Mouse (Mus musculus) stomach, embryonic 16.5 days (tissue): ENCODE data around the gene Prox1. TPM values are rescaled to one million over a fixed set of nuclear protein-coding genes. Genes with fewer than 3 reads are reported as not detected.

ENCODE experiments used
- ATAC-seq: fragments of 200-750 bp; cut with Nextera tagmentation; 2 replicates; pipeline ENCODE4 v1.8.0; 2017; ENCODE audit warnings: moderate number of reproducible peaks, moderate TSS enrichment; ENCODE audit not compliant: insufficient read depth, low FRiP score
- H3K27ac ChIP-seq: fragments of 300-500 bp; sonication (generic); 2 replicates; pipeline ENCODE4 v1.5.1; 2014; ENCODE audit warnings: low read length
- H3K27me3 ChIP-seq: fragments of 300-500 bp; sonication (generic); 2 replicates; pipeline ENCODE4 v1.6.1; 2014; ENCODE audit warnings: low read length, control low read depth, mixed read lengths; ENCODE audit not compliant: control insufficient read depth, insufficient read depth
- H3K36me3 ChIP-seq: fragments of 300-500 bp; sonication (generic); 2 replicates; pipeline ENCODE4 v1.6.1; 2014; ENCODE audit warnings: low read length; ENCODE audit not compliant: control insufficient read depth, insufficient read depth
- H3K4me1 ChIP-seq: fragments of 300-500 bp; sonication (generic); 2 replicates; pipeline ENCODE4 v1.6.1; 2014; ENCODE audit warnings: low read length, control low read depth, mixed read lengths; ENCODE audit not compliant: control insufficient read depth, insufficient read depth
- H3K4me2 ChIP-seq: fragments of 300-500 bp; sonication (generic); 2 replicates; pipeline ENCODE4 v1.6.1; 2014; ENCODE audit warnings: low read depth, low read length, mixed read lengths
- H3K4me3 ChIP-seq: fragments of 300-500 bp; sonication (generic); replicated peaks from 2 replicates; pipeline ENCODE4 v1.5.1; 2014; ENCODE audit warnings: mild to moderate bottlenecking, low read length
- H3K9ac ChIP-seq: fragments of 300-500 bp; sonication (generic); 2 replicates; pipeline ENCODE4 v1.6.1; 2014; ENCODE audit warnings: low read length
- H3K9me3 ChIP-seq: fragments of 300-500 bp; sonication (generic); replicated peaks from 2 replicates; pipeline ENCODE4 v1.6.1; 2016; ENCODE audit warnings: low read length, control low read depth; ENCODE audit not compliant: control insufficient read depth
- WGBS: fragments of 180-500 bp; shearing (Covaris S2); extraction: QIAGEN DNeasy Blood & Tissue Kit; methylation state at CpG from one replicate; pipeline ENCODE4 v1.1.7; 2014; 5-methylcytosine and 5-hydroxymethylcytosine counted together
- polyA plus RNA-seq: library from polyadenylated mRNA; unstranded; fragments of >200 nt; fragmentation: Nextera tagmentation; extraction: Ambion mirVana; gene quantifications from 2 replicates; pipeline ENCODE4 v1.2.1, GENCODE M21; 2015

Prox1 gene
- polyA plus RNA-seq, 1 experiment from 2014 or later: 2.5 TPM

DNA sequence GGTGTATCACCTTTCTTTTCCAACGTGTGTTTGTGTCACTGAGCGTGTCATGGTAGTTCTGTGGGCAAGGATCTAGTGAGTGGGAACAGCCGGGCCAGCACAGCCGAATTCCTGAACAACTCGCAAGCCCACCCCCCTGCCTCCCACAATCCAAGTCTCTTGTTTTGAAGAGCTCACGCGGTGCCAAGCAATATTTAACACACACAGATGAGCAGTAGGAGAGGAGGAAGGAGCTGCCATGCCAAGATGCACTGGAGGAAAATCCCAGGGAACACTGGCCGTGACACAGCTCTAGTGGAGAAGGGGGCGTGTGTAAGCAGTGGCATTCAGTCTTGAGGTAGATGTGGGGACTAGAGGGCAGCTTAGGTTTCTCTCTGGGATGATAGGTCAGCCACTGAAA is 77.2 kb downstream of the Prox1 start:
- no peaks in the 10 kb centered on the region for H3K27me3 ChIP-seq
- no peaks in the 10 kb centered on the region for H3K36me3 ChIP-seq
- no peaks in the 10 kb centered on the region for H3K4me1 ChIP-seq
- no peaks in the 10 kb centered on the region for H3K9me3 ChIP-seq
- WGBS: 82% methylated on average over 9 of the region's 9 CpGs
- no peak overlapping the region for H3K27ac ChIP-seq
- no peak overlapping the region for H3K4me2 ChIP-seq
- H3K4me3 ChIP-seq: no peak overlapping the region
- H3K9ac ChIP-seq: no peak overlapping the region
- ATAC-seq: no peak

GRCm38 (mm10) chr1:190092076-190092475 is 78.4 kb downstream of the Prox1 start:
- H3K9ac ChIP-seq: no peak overlapping the region
- no peak for ATAC-seq
- WGBS: 90% methylated on average over 7 of the region's 7 CpGs
- H3K9me3 ChIP-seq: no peaks in the 10 kb centered on the region
- no peaks in the 10 kb centered on the region for H3K36me3 ChIP-seq
- H3K4me3 ChIP-seq: no peak overlapping the region
- H3K4me2 ChIP-seq: no peak overlapping the region
- H3K27me3 ChIP-seq: no peaks in the 10 kb centered on the region
- H3K27ac ChIP-seq: no peak overlapping the region
- H3K4me1 ChIP-seq: no peaks in the 10 kb centered on the region

DNA sequence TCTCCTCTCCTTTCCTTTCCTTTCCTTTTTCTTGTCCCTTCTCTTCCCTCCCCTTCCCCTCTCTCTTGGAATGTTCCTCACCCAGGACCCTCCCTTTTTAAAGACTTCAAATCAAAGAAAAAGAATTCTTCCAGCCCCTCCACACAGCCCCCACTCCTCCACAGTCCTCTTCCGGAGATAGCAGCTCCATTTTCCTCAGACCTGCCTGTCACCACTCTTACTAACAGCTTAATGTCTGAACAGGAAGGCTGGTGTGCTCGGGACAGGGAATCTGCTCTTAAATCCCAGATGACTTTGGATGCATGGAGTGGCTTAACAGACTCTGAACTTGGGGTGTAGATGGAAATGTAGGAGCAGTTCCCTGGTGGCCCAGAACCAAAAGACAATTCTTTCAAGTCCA is 81.6 kb downstream of the Prox1 start:
- no peaks in the 10 kb centered on the region for H3K4me1 ChIP-seq
- H3K27ac ChIP-seq: no peak overlapping the region
- H3K9ac ChIP-seq: no peak overlapping the region
- no peak overlapping the region for H3K4me3 ChIP-seq
- ATAC-seq: no peak
- no peaks in the 10 kb centered on the region for H3K36me3 ChIP-seq
- H3K27me3 ChIP-seq: no peaks in the 10 kb centered on the region; the same call in 1 of the 2 replicates
- H3K4me2 ChIP-seq: no peak overlapping the region
- H3K9me3 ChIP-seq: no peaks in the 10 kb centered on the region
- WGBS: 31% methylated on average over 2 of the region's 2 CpGs

- Histone ChIP-seq H3K36me3 (no peaks in the 10 kb centered on the region), H3K9ac (no peak overlapping the region), H3K4me3 (no peak overlapping the region), H3K4me1 (no peaks in the 10 kb centered on the region), H3K4me2 (no peak overlapping the region), H3K9me3 (no peaks in the 10 kb centered on the region), H3K27ac (no peak overlapping the region), H3K27me3 (no peaks in the 10 kb centered on the region; the same call in 1 of the 2 replicates)
- no peak for ATAC-seq
- 77% methylated on average over 7 of the region's 7 CpGs for WGBS
These were observed 84.8 kb downstream of the Prox1 start for GRCm38 (mm10) chr1:190085703-190086102.

- 80% methylated on average over 9 of the region's 10 CpGs for WGBS
- ATAC-seq: no peak
- H3K27me3 ChIP-seq: no peaks in the 10 kb centered on the region
These were observed 90.8 kb downstream of the Prox1 start for GRCm38 (mm10) chr1:190079643-190080275.

DNA sequence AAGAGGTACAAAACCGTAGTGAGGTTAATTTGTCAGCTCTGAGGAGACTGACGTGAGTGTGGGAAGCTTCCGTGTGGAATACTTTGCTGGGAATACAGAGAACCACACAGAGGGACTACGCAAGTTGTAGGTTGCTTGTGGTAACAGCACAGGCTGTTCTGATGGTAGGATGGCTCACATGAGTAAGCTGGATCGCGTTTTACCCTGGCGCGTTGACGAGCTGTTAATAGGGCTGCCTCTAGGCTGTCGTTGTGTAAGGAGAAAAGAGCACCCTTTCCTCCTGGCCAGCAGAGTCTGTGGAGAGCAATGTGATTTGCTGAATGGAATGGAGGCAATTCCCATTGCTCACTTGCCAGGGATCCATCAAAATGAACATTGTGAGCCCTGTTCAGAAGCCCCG is 93.9 kb downstream of the Prox1 start:
- H3K27me3 ChIP-seq: no peaks in the 10 kb centered on the region
- H3K4me3 ChIP-seq: no peak overlapping the region
- no peak for ATAC-seq
- H3K9me3 ChIP-seq: no peaks in the 10 kb centered on the region
- no peak overlapping the region for H3K9ac ChIP-seq
- no peaks in the 10 kb centered on the region for H3K36me3 ChIP-seq
- WGBS: 66% methylated on average over 11 of the region's 11 CpGs
- H3K4me1 ChIP-seq: no peaks in the 10 kb centered on the region
- no peak overlapping the region for H3K4me2 ChIP-seq
- no peak overlapping the region for H3K27ac ChIP-seq

More at GRCm38 (mm10) chr1:190079643-190080275, 90.8 kb downstream of the Prox1 start:
- Histone ChIP-seq H3K4me2 (no peak overlapping the region), H3K9me3 (no peaks in the 10 kb centered on the region), H3K36me3 (no peaks in the 10 kb centered on the region), H3K4me1 (no peaks in the 10 kb centered on the region), H3K9ac (no peak overlapping the region), H3K4me3 (no peak overlapping the region), H3K27ac (no peak overlapping the region)

Other genes starting within 250 kb of the Prox1 start
- gene Smyd2, start 248.4 kb downstream of the Prox1 start, polyA plus RNA-seq: 79.8 and 89.3 TPM in 2 replicates